Mouse (Mus musculus) liver, embryonic 11.5 days (tissue): ENCODE results near the gene Tll1. TPM values are rescaled to one million over a fixed set of nuclear protein-coding genes. Genes with fewer than 3 reads are reported as not detected.

Experiments used
- ATAC-seq: fragments of 200-750 bp; cut with Nextera tagmentation; replicated peaks from 2 replicates; pipeline ENCODE4 v1.8.0; 2017; ENCODE audit warnings: moderate number of reproducible peaks, mild to moderate bottlenecking, moderate TSS enrichment, moderate library complexity; ENCODE audit not compliant: low FRiP score
- DNase-seq: peaks from one replicate; pipeline ENCODE4 v3.0.0-alpha.2; 2017; ENCODE audit warnings: low spot score
- H3K27ac ChIP-seq: fragments of 300-500 bp; sonication (generic); 2 replicates; pipeline ENCODE4 v1.5.1; 2014; ENCODE audit warnings: mild to moderate bottlenecking, low read depth, low read length, control low read depth
- H3K27me3 ChIP-seq: fragments of 300-500 bp; sonication (generic); replicated peaks from 2 replicates; pipeline ENCODE4 v1.6.1; 2014; ENCODE audit warnings: low read length, mixed read lengths; ENCODE audit not compliant: control insufficient read depth, insufficient read depth
- H3K36me3 ChIP-seq: fragments of 300-500 bp; sonication (generic); 2 replicates; pipeline ENCODE4 v1.6.1; 2014; ENCODE audit warnings: mild to moderate bottlenecking, low read length, moderate library complexity, mixed read lengths; ENCODE audit not compliant: control insufficient read depth, insufficient read depth
- H3K4me1 ChIP-seq: fragments of 300-500 bp; sonication (generic); replicated peaks from 2 replicates; pipeline ENCODE4 v1.6.1; 2014; ENCODE audit warnings: low read length, mixed read lengths; ENCODE audit not compliant: control insufficient read depth, insufficient read depth
- H3K4me2 ChIP-seq: fragments of 300-500 bp; sonication (generic); 2 replicates; pipeline ENCODE4 v1.6.1; 2014; ENCODE audit warnings: mild to moderate bottlenecking, control low read depth, moderate library complexity
- H3K4me3 ChIP-seq: fragments of 300-500 bp; sonication (generic); 2 replicates; pipeline ENCODE4 v1.5.1; 2014; ENCODE audit warnings: low read depth, low read length, control low read depth
- H3K9ac ChIP-seq: fragments of 300-500 bp; sonication (generic); 2 replicates; pipeline ENCODE4 v1.6.1; 2014; ENCODE audit warnings: low read depth, low read length, control low read depth
- H3K9me3 ChIP-seq: fragments of 300-500 bp; sonication (generic); 2 replicates; pipeline ENCODE4 v1.6.1; 2016; ENCODE audit warnings: low read length, inconsistent platforms, mixed read lengths; ENCODE audit not compliant: control insufficient read depth
- WGBS: fragments of 180-500 bp; shearing (Covaris S2); extraction: QIAGEN DNeasy Blood & Tissue Kit; methylation state at CpG from one replicate; pipeline ENCODE4 v1.1.7; 2014; 5-methylcytosine and 5-hydroxymethylcytosine counted together
- polyA plus RNA-seq: library from polyadenylated mRNA; unstranded; fragments of >200 nt; fragmentation: Nextera tagmentation; extraction: Ambion mirVana; gene quantifications from 2 replicates; pipeline ENCODE4 v1.2.1, GENCODE M21; 2014

The Tll1 gene
- 0.70 and 0.77 TPM in 2 replicates for polyA plus RNA-seq

DNA sequence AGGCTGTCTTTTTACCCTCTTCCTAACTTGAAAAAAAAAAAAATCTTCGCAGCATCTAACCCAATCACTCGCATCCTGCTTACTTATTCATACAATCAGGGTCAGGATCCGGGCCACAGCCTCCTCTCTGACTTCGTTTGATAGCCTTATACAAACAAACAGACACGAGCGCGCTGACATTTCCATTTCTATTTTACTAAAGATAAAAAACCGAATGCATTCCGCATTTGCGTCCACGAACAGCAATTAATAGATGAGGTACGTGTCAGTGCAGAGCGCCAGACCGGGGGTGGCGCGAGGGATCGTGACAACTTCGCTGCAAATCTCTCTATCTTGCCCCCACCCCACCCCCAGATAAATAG, at the start of gene Tll1:
Gene Tll1, minus strand, starts transcription at position 248 of the 362 bp plus-strand sequence.
- WGBS: under 1% methylated on average over 18 of the region's 18 CpGs
- H3K36me3 ChIP-seq: no peaks in the 10 kb centered on the region

GRCm38 (mm10) chr8:64238645-64239044, 32.6 kb upstream of the Tll1 start:
- H3K4me2 ChIP-seq: no peak overlapping the region
- H3K36me3 ChIP-seq: no peaks in the 10 kb centered on the region
- no peaks in the 10 kb centered on the region for H3K4me1 ChIP-seq
- H3K27ac ChIP-seq: no peak overlapping the region
- DNase-seq (no peak), ATAC-seq (no peak)
- 70% methylated on average over 2 of the region's 2 CpGs for WGBS
- H3K4me3 ChIP-seq: no peak overlapping the region
- no peaks in the 10 kb centered on the region for H3K9me3 ChIP-seq
- no peak overlapping the region for H3K9ac ChIP-seq
- no peaks in the 10 kb centered on the region for H3K27me3 ChIP-seq

More for the DNA sequence above, at the start of gene Tll1:
- no peaks in the 10 kb centered on the region for H3K4me1 ChIP-seq
- H3K9ac ChIP-seq: no peak within 1 kb of the TSS
- H3K27ac ChIP-seq: no peak within 1 kb of the TSS
- H3K4me3 ChIP-seq: peak within 1 kb of the TSS; percentile 58
- DNase-seq (no peak), ATAC-seq (no peak)
- no peaks in the 10 kb centered on the region for H3K9me3 ChIP-seq
- peaks cover 29% of the 10 kb centered on the region for H3K27me3 ChIP-seq
- peak within 1 kb of the TSS; percentile 89 for H3K4me2 ChIP-seq

DNA sequence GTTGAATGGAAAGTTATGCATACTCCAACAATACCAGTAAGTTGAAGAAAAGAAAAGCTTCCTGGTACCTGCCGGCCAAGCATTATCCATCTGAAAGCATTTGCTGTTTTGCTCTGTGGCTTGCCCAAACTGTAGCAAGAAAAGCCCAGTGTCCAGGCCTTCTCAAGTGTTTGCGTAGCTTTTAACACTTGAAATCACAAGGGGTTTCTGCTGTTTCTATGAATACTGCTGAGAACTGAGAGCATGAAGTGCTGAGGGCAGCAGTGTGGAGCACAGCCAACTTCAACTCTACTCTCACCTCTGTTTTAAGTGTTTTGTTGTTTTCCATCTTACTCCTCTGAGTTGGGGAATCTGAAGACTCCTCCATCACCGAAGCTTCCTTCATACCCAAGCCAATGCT, 15.5 kb upstream of the Tll1 start:
- no peak overlapping the region for H3K27ac ChIP-seq
- H3K4me1 ChIP-seq: no peaks in the 10 kb centered on the region
- no peak overlapping the region for H3K9ac ChIP-seq
- no peaks in the 10 kb centered on the region for H3K27me3 ChIP-seq
- no peaks in the 10 kb centered on the region for H3K9me3 ChIP-seq
- no peaks in the 10 kb centered on the region for H3K36me3 ChIP-seq
- ATAC-seq (no peak), DNase-seq (no peak)
- H3K4me2 ChIP-seq: no peak overlapping the region
- WGBS: 81% methylated on average over 3 of the region's 3 CpGs
- no peak overlapping the region for H3K4me3 ChIP-seq

DNA sequence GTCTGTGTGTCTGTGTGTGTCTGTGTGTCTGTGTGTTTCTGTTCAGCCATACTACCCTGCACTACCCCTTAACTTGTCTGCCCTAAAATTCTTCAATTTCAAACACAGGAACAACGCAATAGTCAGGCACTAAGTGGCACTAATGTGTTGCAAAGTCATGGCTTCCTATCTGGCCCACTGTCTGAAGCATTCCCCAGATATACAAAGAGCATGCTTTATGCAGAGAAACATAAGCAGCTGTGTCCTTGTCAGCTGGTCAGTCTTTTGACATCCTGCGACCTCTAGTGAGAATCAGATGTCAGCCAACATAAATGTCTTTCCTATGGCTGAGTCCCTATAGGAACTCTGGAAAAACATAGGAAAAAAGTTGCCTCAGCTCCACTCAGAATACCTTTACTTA, 11.6 kb upstream of the Tll1 start:
- H3K36me3 ChIP-seq: no peaks in the 10 kb centered on the region

DNA sequence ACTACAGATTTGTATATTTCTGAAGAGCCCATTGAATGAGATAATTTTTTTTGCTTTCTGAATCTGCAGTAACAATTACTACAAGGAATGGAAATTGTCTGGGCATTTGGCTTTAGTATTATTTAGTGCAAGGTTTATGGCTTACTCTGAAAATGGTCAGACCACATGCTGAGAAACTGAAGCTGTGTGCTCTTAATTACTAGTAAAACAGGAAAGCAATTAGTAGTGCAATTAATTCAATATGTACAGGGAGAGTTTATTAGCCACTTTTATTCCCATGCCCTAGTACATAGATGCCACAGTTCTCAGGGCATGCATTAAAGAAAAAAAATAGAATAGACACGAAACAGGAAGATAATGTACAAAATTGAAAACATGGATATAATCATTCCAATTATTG, 10.2 kb upstream of the Tll1 start:
- H3K4me3 ChIP-seq: no peak overlapping the region
- H3K36me3 ChIP-seq: no peaks in the 10 kb centered on the region
- H3K9me3 ChIP-seq: no peaks in the 10 kb centered on the region
- H3K4me2 ChIP-seq: no peak overlapping the region
- no peak overlapping the region for H3K9ac ChIP-seq
- ATAC-seq (no peak), DNase-seq (no peak)
- H3K27me3 ChIP-seq: no peaks in the 10 kb centered on the region
- H3K27ac ChIP-seq: no peak overlapping the region
- no peaks in the 10 kb centered on the region for H3K4me1 ChIP-seq
- 63% methylated on average over 1 of the region's 1 CpGs for WGBS

More for the DNA sequence above, 11.6 kb upstream of the Tll1 start:
- WGBS: 55% methylated on average over 2 of the region's 2 CpGs
- DNase-seq (no peak), ATAC-seq (no peak)
- Histone ChIP-seq H3K4me1 (no peaks in the 10 kb centered on the region), H3K9me3 (no peaks in the 10 kb centered on the region), H3K4me3 (no peak overlapping the region), H3K9ac (no peak overlapping the region), H3K4me2 (no peak overlapping the region), H3K27ac (no peak overlapping the region), H3K27me3 (no peaks in the 10 kb centered on the region)

GRCm38 (mm10) chr8:64215374-64215773, 9.3 kb upstream of the Tll1 start:
- DNase-seq (no peak), ATAC-seq (no peak)
- H3K4me1 ChIP-seq: no peaks in the 10 kb centered on the region
- no peaks in the 10 kb centered on the region for H3K36me3 ChIP-seq
- no peak overlapping the region for H3K4me3 ChIP-seq
- H3K27me3 ChIP-seq: no peaks in the 10 kb centered on the region
- H3K9ac ChIP-seq: no peak overlapping the region
- WGBS: 61% methylated on average over 6 of the region's 6 CpGs
- no peak overlapping the region for H3K4me2 ChIP-seq
- no peak overlapping the region for H3K27ac ChIP-seq
- no peaks in the 10 kb centered on the region for H3K9me3 ChIP-seq

DNA sequence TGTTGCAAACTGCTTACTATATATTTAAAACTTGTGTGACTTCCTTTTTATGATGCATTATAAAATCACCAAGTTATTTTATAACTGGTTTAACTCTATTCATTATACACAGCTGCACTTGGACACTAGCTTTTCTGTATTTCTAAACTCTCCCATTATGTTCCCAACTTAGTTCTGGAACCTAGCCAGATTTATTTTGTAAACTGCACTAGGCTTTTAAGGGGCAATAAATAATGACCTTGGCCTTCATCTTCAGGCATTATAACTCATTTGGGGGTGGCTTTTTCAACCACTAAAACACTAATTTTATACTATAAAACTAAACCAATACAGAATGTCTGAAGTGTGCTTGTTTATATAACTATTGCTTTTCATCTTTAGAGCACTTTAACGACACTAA, 8.8 kb upstream of the Tll1 start:
- DNase-seq (no peak), ATAC-seq (no peak)
- Histone ChIP-seq H3K4me2 (no peak overlapping the region), H3K36me3 (no peaks in the 10 kb centered on the region), H3K9me3 (no peaks in the 10 kb centered on the region), H3K4me1 (no peaks in the 10 kb centered on the region), H3K4me3 (no peak overlapping the region), H3K27me3 (no peaks in the 10 kb centered on the region), H3K9ac (no peak overlapping the region), H3K27ac (no peak overlapping the region)
- WGBS: 64% methylated on average over 1 of the region's 1 CpGs

DNA sequence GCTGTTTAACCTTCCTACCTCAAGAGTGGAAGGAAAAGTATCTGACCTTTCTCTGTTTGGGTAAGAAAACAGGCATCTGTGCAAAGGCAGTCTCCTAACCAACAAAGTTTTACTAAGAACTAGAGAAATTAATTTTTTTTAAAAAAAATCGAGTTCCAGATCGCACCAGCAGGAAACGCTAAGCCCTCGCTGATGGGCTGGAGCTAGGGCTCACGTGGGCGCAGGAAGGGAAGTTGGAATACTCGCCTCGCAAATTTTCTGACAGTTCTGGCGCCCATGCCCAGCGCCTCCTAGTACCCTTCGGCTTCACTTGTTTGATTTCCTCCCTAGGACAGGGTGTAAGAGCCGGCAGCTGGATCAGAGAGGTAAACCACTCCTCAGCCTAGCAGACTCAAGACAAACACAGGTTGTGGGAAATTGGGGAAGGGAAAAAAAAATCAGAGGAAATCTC, 365 bp upstream of the Tll1 start:
- Histone ChIP-seq H3K27ac (no peak overlapping the region), H3K4me3 (peak overlapping the region; percentile 58), H3K9me3 (no peaks in the 10 kb centered on the region), H3K27me3 (peaks cover 29% of the 10 kb centered on the region), H3K4me2 (peak overlapping the region; percentile 89), H3K36me3 (no peaks in the 10 kb centered on the region), H3K9ac (no peak overlapping the region), H3K4me1 (no peaks in the 10 kb centered on the region)
- DNase-seq: peak; percentile 42
- ATAC-seq: no peak
- under 1% methylated on average over 12 of the region's 12 CpGs for WGBS

DNA sequence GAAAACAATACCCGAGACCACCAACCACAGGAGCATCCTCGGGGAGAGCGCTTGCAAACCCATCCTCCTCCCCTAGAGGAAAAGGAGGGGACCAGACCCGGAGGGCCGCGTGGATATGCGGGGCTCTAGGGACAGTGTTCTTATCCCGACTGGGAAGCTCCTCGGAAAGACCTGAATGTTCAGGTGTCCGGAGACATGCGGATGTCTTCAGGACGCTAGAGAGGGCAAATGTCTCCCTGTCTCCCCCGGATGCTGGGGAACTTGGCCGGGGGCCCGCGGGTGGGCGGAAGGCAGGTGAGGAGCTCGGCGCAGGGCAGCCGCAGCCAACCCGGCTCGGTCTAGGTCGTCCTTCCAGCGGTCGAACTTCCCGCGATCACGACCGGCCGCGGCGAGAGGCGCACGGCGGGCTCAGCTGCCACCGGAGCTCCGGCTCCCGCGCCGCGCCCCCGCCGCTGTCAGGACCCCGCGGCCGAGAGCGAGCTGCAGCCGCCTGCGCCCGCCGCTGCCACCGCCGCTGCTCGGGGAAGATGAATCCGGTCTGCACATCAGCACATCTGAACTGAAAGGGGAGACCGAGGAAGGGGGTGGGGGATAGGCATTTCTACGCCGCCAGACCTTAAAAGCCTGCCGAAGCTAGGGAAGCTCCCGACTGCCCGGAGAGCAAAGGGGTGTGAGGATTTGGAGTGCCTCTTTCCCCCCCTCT, 599 bp downstream of the Tll1 start:
- Histone ChIP-seq H3K9me3 (no peaks in the 10 kb centered on the region), H3K4me2 (peak overlapping the region; percentile 89), H3K27ac (no peak overlapping the region), H3K4me1 (no peaks in the 10 kb centered on the region), H3K36me3 (no peaks in the 10 kb centered on the region), H3K27me3 (peaks cover 29% of the 10 kb centered on the region), H3K9ac (no peak overlapping the region), H3K4me3 (peak overlapping the region; percentile 58)
- peak; percentile 41 for DNase-seq
- ATAC-seq: peak; percentile 45; the same call in 1 of the 2 replicates
- WGBS: under 1% methylated on average over 53 of the region's 61 CpGs
